Mouse (Mus musculus): ENCODE data around the gene Ttc7b. TPM values are rescaled to one million over a fixed set of nuclear protein-coding genes. Genes with fewer than 3 reads are reported as not detected.

Ttc7b gene
- polyA plus RNA-seq, 1 experiment, result 44.5 TPM

DNA sequence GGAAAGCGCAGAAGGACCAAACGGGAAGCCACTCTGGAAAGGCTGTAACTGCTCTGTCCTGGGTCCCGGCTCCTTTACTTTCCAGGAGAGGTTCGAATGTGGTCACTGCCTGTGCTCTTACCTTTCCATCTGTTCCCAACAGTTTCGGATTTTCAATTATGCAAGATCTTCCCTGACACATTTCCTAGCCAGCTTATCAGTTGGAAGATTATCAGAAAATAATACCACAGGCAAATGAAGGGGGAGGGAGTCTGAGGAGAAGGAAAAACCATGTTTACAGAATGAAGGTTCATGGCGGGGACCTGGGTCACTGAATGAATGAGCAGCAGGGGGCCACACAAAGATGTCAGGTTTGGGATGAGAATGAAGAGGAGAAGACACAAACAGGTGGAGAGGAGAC is 177.1 kb downstream of the Ttc7b start:
- TF ChIP-seq POLR2A (IDR thresholded peaks at IDR 0.05; ENCODE audit: borderline replicate concordance, extremely low read depth, insufficient read depth, insufficient read length, poor library complexity, severe bottlenecking) (no peak), CTCF (IDR thresholded peaks at IDR 0.05; ENCODE audit: borderline replicate concordance, extremely low read depth, insufficient read depth, insufficient read length) (no peak)
- no peak for DNase-seq (ENCODE audit: low read depth)

DNA sequence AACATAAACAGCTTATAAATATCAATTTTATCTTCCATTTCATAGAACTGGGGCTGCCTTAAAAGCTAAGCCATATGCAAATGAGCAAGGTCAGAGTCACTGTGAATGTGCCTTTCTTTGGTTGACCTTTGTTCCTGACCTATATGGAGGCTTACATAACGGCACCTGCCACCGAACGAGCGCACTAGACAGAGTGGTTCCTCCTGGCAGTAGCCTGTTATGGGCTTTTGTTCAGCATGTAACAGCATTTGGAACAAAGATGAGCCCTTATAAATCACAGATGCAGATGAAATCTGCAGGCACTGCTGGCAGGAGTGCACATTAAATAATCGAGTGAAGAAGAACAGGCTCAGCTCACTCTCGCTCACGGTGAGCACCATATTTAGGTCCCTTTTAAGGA is 179.0 kb downstream of the Ttc7b start:
- DNase-seq (ENCODE audit: low read depth), result peak; percentile 49
- TF ChIP-seq CTCF (IDR thresholded peaks at IDR 0.05; ENCODE audit: borderline replicate concordance, extremely low read depth, insufficient read depth, insufficient read length), result no peak
- TF ChIP-seq POLR2A (IDR thresholded peaks at IDR 0.05; ENCODE audit: borderline replicate concordance, extremely low read depth, insufficient read depth, insufficient read length, poor library complexity, severe bottlenecking), result no peak

DNA sequence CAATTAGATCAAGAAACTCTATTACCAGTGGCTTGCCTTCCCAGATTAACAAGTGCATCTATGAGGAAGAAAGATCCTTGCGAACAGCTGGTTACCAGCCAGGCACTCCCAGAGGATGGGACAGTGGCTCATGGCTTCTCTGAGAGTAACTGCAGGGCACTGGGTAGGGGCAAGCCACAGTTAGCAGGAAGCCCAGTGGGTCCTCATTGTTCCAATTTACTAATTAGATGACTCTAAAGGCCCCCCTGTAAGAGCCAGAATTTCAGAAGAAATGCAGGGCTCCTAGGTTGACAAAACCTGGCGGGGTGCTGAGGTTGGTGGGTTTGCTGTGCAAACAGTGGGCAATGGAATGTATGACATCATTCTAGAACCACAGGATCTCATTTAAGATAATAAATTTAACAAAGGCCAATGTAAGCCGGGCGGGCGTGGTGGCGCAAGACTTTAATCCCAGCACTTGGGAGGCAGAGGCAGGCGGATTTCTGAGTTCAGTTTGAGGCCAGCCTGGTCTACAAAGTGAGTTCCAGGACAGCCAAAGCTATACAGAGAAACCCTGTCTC is 179.6 kb downstream of the Ttc7b start:
- TF ChIP-seq POLR2A (IDR thresholded peaks at IDR 0.05; ENCODE audit: borderline replicate concordance, extremely low read depth, insufficient read depth, insufficient read length, poor library complexity, severe bottlenecking) (no peak), CTCF (IDR thresholded peaks at IDR 0.05; ENCODE audit: borderline replicate concordance, extremely low read depth, insufficient read depth, insufficient read length) (no peak)
- DNase-seq (ENCODE audit: low read depth), result no peak

DNA sequence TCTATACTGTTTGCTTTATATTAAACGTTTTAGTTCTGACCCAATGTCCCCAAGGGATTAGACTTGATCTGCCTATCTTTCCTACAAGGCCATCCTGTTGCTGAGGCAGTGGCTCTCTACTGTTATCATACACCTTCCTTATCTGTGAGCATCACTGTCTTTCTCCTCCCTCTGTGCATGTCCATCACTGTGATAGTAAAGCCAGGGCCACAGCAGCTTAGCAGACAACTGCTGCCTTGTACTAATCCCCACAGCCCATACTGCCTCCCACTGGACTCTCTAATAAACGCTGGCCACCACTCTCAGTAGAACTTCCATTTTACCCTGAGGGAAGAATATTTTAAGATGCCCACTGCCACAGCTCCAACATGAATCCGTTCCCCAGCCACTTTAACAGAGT is 182.6 kb downstream of the Ttc7b start:
- peak; percentile 76 for DNase-seq (ENCODE audit: low read depth)
- TF ChIP-seq POLR2A (IDR thresholded peaks at IDR 0.05; ENCODE audit: borderline replicate concordance, extremely low read depth, insufficient read depth, insufficient read length, poor library complexity, severe bottlenecking) (no peak), CTCF (IDR thresholded peaks at IDR 0.05; ENCODE audit: borderline replicate concordance, extremely low read depth, insufficient read depth, insufficient read length) (peak; percentile 53; the same call in 1 of the 2 replicates)

DNA sequence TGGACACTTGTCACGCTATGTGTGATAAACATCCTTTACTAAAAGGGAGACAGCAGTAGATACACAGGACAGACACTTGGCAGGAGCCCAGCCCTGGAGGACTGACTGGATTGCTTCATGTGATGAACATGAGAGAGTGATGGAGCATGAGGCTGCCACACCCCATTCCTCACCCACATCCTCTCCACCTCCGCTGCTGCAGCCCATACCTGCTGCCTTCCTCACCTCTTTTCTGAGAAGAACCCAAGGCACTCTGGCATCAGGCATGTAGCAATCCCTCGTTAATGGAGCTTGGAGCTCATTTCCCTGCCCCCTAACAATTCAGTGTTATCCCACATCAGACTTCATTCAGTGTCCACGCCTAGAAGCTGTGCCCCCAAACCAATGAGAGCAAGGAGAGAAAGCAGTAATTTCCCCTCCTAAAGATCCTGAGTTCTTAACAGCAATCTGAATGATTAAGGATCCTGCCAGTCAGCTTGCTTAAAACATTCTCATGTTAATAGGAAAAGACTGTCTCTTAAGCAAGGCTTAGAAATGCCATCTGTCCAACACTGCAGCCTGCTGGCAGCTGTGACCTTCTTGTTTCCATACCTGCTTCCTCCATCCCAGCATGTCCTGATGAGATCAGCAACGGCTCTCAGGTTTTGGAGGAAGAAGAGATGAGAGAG is 183.1 kb downstream of the Ttc7b start:
- DNase-seq (ENCODE audit: low read depth), result peak; percentile 92
- TF ChIP-seq CTCF (IDR thresholded peaks at IDR 0.05; ENCODE audit: borderline replicate concordance, extremely low read depth, insufficient read depth, insufficient read length) (peak; percentile 54; the same call in 1 of the 2 replicates), POLR2A (IDR thresholded peaks at IDR 0.05; ENCODE audit: borderline replicate concordance, extremely low read depth, insufficient read depth, insufficient read length, poor library complexity, severe bottlenecking) (no peak)

DNA sequence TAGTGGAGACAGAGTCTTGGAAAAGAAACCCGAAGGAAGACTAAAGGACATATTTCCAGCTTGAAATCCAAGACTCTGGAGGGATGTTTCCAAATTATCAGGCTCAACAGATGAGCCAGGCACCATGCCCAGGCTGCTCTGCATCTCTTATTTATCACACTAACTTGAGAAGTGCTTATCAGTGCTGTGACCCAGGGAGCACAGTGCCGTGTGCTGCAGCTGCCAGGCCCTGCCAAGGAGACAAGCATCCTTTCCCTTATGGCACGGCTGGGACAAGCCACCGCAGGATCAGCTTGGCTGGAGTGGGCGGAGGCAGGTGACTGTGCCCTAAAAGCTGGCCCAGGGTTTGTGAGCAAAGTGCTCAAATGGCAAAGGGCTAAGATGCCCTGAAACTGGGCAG is 184.4 kb downstream of the Ttc7b start:
- peak; percentile 52 for DNase-seq (ENCODE audit: low read depth)
- TF ChIP-seq POLR2A (IDR thresholded peaks at IDR 0.05; ENCODE audit: borderline replicate concordance, extremely low read depth, insufficient read depth, insufficient read length, poor library complexity, severe bottlenecking) (no peak), CTCF (IDR thresholded peaks at IDR 0.05; ENCODE audit: borderline replicate concordance, extremely low read depth, insufficient read depth, insufficient read length) (no peak)

DNA sequence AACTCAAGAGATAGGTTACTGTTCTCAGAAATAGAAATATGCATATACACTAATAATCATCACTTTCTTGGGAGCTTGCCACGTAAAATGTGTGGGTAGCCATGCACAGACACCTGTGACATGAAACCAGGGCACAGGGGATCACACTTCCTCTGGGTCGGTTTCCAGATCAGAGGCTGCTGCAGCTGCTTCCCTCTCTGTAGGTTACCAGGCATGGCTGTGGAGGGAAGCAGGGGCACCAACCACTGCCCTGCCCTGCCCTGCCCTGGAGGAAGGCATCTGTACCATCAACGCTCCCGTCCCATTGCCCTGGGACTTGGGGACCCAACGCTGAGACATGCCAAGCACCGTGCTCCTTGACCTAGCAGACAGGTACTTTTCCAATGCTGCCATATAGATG is 188.8 kb downstream of the Ttc7b start:
- TF ChIP-seq POLR2A (IDR thresholded peaks at IDR 0.05; ENCODE audit: borderline replicate concordance, extremely low read depth, insufficient read depth, insufficient read length, poor library complexity, severe bottlenecking), result no peak
- TF ChIP-seq CTCF (IDR thresholded peaks at IDR 0.05; ENCODE audit: borderline replicate concordance, extremely low read depth, insufficient read depth, insufficient read length), result no peak
- no peak for DNase-seq (ENCODE audit: low read depth)

DNA sequence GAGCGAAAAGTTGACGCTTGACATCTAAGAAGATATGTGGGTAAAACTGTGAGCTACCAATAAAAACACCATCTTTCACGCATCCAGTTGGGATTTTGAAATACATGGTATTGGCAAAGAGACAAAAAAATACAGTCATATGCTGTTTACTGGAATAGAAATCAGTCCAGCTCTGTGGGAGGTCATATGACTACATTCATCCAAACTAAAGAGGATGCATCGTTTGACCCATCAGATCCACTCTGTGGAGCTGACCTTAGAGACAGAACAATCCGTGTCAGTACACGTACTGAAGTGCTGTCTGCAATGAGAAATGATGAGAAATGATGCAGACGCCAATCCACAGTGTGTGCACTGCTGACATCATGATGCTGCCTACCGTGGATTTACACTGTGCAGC is 190.4 kb downstream of the Ttc7b start:
- no peak for DNase-seq (ENCODE audit: low read depth)
- TF ChIP-seq CTCF (IDR thresholded peaks at IDR 0.05; ENCODE audit: borderline replicate concordance, extremely low read depth, insufficient read depth, insufficient read length) (no peak), POLR2A (IDR thresholded peaks at IDR 0.05; ENCODE audit: borderline replicate concordance, extremely low read depth, insufficient read depth, insufficient read length, poor library complexity, severe bottlenecking) (no peak)

DNA sequence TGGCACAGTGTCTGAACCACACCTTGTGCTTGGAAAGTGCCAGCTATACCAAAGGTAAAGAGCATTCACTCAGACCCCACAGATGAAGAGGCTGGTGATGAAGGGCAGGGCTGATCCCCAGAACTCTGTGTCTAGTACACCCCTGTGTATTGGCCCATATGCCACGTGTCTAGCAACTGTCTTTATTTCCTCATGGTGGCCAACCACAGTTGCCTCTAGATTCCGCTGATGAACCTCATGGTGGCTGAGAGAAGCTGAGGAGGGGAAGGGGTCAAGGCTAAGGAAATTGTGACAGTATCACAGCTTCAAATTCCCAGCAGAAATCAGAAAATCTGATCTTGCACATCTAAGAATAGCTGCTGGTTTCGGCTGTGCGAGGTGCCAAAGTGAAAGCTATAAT is 191.6 kb downstream of the Ttc7b start:
- no peak for TF ChIP-seq POLR2A (IDR thresholded peaks at IDR 0.05; ENCODE audit: borderline replicate concordance, extremely low read depth, insufficient read depth, insufficient read length, poor library complexity, severe bottlenecking)
- no peak for TF ChIP-seq CTCF (IDR thresholded peaks at IDR 0.05; ENCODE audit: borderline replicate concordance, extremely low read depth, insufficient read depth, insufficient read length)
- no peak for DNase-seq (ENCODE audit: low read depth)

DNA sequence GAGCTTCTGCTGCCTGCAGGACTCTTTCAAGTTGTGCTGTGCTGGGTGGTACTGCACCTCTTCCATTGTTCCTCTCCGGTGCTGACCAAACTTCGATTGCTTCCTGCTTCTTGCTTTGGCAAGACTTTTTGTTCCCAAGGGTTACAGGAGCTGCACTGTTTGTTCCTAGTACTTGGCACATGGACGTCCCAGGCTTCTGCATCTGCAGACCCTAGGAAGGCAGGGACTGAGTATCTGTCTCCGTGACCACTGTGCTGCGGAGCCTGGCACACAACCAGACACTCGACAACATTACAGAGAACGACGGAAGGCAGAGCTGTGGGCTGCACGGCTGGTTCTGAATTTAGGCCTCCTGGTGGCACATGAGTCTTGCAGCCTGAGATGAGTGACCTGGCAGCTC is 192.1 kb downstream of the Ttc7b start:
- TF ChIP-seq CTCF (IDR thresholded peaks at IDR 0.05; ENCODE audit: borderline replicate concordance, extremely low read depth, insufficient read depth, insufficient read length), result no peak
- TF ChIP-seq POLR2A (IDR thresholded peaks at IDR 0.05; ENCODE audit: borderline replicate concordance, extremely low read depth, insufficient read depth, insufficient read length, poor library complexity, severe bottlenecking), result no peak

DNA sequence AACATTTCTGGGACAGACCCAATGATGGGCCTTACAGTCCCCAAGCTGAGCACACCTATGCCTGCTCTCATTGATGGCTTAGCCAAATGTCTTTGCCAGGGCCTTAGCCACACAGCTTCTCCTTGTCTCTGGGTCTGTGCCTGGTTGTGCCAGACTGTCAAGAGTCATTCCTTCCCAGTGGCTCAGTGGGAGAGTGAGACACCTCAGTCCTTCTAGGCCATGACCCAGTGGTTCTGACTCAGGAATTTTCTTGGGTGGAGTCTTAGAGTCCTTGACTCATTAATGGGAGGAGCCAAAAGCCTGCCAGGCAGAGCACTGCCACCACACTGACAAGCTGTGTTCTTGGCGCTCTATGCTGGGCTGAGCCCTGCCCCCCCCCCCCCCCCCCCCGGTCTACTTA is 193.9 kb downstream of the Ttc7b start:
- DNase-seq (ENCODE audit: low read depth), result peak; percentile 47
- TF ChIP-seq POLR2A (IDR thresholded peaks at IDR 0.05; ENCODE audit: borderline replicate concordance, extremely low read depth, insufficient read depth, insufficient read length, poor library complexity, severe bottlenecking) (no peak), CTCF (IDR thresholded peaks at IDR 0.05; ENCODE audit: borderline replicate concordance, extremely low read depth, insufficient read depth, insufficient read length) (no peak)

More for the DNA sequence above, 192.1 kb downstream of the Ttc7b start:
- DNase-seq (ENCODE audit: low read depth), result no peak

DNA sequence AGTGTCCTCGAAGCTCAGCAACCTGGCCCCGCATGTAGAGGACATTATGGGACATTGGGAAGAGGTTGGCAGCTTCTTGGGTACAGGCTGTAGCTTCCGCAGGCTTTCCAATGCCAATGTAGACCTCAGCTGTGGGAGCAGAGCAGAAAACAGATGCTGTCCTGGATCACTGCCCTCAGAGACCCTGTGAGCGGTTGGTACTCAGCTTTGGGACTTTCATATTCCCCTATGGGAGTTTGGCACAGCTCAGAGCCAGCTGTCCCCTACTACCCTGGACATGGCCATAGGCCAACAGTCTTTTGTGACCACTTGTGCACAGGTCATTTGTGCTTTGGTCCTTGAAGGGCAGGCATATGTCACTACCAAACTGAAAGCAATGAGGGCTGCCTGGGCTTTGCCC is 195.0 kb downstream of the Ttc7b start:
- TF ChIP-seq CTCF (IDR thresholded peaks at IDR 0.05; ENCODE audit: borderline replicate concordance, extremely low read depth, insufficient read depth, insufficient read length), result no peak
- no peak for TF ChIP-seq POLR2A (IDR thresholded peaks at IDR 0.05; ENCODE audit: borderline replicate concordance, extremely low read depth, insufficient read depth, insufficient read length, poor library complexity, severe bottlenecking)
- DNase-seq (ENCODE audit: low read depth), result peak; percentile 45

All from brain, embryonic 14.5 days (tissue).